Mouse (Mus musculus) right cerebral cortex, postnatal 25 days (tissue): ENCODE data around the gene Gm5136.
A peak's percentile ranks its signal among the peaks of the same experiment; 100 is the strongest.

Experiments used
- DNase-seq: peaks from one replicate; pipeline ENCODE4 v3.0.0; 2022

The Gm5136 gene

GRCm38 (mm10) chr10:108699946-108700345 lies at the start of gene Gm5136:
Gm5136 (minus strand) TSS chr10:108700160.
- DNase-seq: no peak

DNA sequence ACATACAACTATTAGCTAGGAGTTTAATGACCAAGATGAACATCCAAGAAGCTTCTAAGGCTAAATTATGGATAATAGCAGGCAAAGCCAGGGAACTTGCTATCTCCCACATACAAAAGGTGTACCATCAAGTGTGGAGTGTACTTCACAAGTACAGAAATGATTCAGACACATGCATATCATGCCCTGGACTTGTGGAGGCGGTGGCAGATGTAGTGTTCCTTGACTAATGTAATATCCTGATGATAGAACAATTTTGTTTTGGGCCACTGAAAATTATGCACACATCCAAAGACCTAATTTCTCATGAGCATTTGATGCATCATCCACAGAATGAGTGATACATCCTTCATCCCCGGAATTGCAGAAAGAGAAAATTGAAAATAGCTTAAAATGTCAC lies 43.8 kb upstream of the Gm5136 start:
- DNase-seq: no peak

DNA sequence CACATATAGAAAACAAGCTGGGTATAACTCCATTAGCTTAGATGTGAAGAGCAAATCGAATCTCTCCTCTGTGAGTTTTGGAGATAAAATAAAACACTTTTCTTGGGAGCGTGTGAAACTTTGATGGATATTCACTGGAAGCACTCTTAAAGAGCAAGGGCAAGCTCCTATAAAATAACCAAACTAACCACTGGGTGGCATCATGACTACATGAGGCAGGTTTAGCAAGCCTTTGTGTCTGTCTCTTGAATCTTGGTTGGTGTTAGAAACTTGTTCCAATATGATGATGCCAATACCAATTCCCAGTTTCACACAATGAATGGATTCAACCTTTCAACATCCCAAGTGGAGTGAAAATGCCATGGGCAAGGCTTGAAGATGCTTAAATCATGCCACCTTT lies 34.0 kb upstream of the Gm5136 start:
- no peak for DNase-seq

DNA sequence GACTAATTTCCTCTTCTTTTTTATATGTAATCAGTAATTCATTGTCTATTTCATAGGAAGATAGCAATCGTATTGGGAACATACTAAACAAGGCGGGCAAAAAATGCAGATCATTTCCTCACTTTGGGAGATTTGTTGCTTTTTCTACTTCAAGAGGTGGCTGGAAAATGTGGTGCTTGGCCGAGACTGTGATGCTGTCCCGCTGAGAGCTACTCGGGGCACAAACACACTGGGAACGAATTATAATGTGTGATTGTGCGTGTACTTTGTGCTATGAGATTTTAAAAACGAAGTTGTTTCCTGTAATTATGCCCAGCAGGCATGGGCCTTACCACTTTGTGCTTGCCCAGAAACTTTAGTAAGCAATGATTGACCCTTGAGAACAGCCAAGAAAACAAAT lies 29.0 kb upstream of the Gm5136 start:
- no peak for DNase-seq

- no peak for DNase-seq
These were observed 26.4 kb upstream of the Gm5136 start for GRCm38 (mm10) chr10:108726391-108726790.

GRCm38 (mm10) chr10:108724878-108725277 lies 24.9 kb upstream of the Gm5136 start:
- no peak for DNase-seq

- DNase-seq: peak; percentile 42
These were observed 10.6 kb upstream of the Gm5136 start for GRCm38 (mm10) chr10:108710514-108710913.

DNA sequence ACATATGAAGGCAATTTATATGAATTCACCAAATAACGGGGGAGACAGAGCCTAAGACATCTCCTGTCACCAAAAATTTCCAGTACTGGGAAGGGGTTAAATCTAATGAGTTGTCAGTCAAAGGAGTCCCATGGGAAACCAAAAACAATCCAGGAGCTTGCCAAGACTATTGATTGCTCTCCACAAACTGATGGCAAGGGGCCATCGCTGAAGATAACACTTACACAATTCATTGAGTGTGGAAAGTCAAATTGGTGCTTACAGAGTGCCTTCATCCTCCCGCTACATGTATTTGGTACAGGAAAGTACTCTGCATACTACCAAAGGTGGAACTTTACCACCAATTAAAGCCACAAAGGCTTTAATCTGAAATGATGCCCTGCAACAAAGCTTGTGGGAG lies 5.7 kb upstream of the Gm5136 start:
- DNase-seq: no peak

- no peak for DNase-seq
These were observed 1.6 kb upstream of the Gm5136 start for GRCm38 (mm10) chr10:108701361-108702128.

DNA sequence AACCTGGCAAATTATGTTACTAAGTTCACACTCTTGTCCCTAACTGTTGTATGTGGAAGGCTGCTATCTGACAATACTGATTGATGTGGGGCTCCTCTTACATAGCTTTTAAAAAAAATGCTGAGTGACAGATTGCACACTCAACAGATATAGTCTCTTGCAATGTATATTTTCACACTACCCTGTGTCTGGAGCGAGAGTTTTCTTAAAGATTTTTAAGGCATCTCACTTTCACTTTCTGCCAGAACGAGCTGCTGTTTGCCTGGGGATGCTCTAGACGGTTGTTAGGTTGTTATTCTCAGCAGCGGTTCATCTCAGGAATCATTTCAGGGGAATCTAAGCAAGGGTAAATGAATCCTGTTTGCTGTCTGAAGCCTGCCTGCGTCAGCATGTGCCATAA lies 2.9 kb downstream of the Gm5136 start:
- DNase-seq: no peak

DNA sequence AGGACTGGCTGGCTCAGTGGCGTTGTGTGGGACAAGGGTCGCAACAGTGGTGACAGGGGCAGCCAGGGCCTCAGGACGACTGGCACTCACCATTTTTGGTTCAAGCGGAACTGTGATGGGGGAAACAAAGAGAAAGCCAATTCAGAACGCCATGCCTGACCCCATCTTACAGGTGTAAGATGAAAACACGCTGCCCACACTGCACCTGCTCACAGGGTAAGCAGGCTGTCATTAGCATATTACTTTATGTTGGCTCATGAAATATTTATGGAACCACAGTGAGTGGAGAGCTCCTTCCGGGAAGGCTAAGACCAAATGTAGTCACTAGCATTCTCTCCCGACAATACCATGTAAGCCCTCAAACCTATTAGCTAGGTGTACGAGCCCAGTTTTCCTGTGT lies 9.0 kb downstream of the Gm5136 start:
- no peak for DNase-seq

- no peak for DNase-seq
These were observed 13.3 kb downstream of the Gm5136 start for GRCm38 (mm10) chr10:108686696-108687095.

DNA sequence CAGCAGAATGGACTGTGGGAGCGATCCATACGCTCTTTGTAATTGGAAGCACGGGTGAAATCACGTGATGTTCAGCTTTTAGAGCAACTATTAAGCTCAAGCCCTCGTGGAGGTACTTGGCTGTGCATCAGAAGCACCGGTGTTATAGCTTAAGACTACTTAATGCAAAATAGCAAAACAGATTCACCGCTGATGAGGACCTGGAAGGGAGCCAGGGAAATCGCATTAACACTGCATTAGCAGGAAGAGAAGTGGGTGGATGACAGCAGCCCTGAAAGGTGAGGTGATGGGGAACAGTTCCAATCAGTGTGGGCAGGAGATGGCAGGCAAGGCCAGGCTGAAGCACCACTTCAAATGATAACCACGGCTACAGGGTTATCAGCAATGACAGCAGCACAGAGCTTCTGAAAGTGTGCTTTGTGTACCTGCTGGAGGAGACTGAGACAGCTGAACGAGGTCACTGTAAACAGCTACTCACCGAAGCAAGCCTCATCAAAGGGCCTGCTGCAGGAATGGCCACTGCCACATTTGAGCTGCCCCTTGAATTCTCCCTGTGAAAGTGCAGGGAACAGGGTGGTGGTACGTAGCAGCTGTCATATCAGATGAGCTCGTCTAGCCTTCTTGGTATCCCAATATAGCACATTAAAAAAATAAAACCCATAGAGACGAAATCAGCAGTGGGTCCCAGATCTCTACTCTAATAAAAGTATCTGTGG lies 20.1 kb downstream of the Gm5136 start:
- DNase-seq: no peak

- DNase-seq: no peak
These were observed 22.9 kb downstream of the Gm5136 start for GRCm38 (mm10) chr10:108677053-108677452.

DNA sequence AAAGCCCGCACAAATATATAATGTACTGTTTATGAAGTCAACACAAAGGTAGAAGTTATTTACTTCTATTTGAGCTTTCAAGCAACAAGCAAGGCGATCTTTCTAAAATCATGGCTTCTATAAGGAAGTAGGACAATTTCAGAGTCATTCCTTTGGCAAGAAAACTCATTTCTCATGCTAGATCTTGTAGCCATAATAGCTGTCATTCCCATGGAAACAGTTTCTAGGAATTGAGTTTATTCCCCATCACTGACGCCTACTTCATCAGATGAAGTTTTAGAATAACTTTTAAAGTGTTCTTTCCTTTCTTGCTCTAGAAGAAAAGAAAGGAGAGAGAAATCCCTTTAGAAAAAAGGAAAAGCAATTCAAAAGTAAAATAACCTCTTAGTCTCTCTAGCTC lies 31.0 kb downstream of the Gm5136 start:
- DNase-seq: no peak

DNA sequence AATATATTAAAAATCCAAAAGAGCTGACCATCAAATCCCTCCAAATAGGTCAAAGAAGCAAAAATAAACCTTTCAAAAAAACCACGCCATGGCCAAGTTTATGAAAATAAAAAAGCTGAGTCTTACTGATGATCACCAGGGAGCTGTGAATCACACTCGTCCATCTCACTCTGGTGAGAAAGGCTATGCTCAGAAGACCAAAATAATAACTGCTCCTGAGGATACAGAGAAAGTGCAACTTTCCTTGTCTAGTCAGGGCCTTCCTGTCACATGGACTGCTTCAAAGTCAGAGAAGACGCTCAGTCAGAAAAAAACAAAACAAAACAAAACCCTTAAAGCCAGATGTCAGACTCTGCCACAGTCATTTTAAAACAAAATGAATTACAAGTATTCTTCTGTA lies 39.7 kb downstream of the Gm5136 start:
- no peak for DNase-seq

GRCm38 (mm10) chr10:108658300-108658699 lies 41.7 kb downstream of the Gm5136 start:
- no peak for DNase-seq

GRCm38 (mm10) chr10:108657669-108658068 lies 42.3 kb downstream of the Gm5136 start:
- DNase-seq: no peak

DNA sequence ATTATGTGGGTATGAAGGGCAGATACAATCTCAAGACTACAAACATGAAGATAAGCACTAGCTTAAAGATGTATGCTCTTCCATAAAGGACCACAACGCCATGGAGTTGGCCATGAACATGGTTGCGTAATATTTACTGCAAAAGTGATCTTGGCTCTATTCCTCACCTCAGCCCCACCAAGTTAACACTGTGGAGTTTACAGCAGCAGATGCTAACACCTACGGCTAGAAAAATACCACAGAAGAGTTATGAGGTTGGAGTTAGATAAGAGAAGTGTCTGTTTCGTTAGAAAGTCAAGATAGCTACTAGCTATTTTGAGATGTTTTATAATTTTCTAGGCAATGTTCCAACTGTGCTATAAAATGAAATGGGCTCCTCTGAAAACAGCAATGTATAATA lies 43.1 kb downstream of the Gm5136 start:
- DNase-seq: no peak

- DNase-seq: no peak
These were observed 44.9 kb downstream of the Gm5136 start for GRCm38 (mm10) chr10:108655074-108655473.

DNA sequence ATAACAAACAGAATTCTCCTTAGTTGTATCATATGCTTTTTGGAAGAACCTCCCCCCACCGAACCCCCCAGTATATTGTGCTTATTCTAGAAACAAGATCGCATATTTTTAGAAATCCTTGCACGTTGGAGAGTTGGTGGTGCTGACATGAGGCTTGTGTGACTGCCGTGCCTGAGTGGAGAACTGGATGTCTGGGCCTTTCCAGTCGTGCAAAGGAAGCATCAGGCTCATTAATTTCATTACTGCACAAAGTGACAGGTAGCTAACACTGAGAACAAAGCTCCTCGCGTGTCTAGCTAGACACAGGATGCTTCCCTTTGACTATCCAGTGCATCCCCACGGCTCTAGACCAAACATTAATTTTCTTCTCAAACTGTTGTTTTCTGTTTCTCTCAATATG lies 47.1 kb downstream of the Gm5136 start:
- no peak for DNase-seq

DNA sequence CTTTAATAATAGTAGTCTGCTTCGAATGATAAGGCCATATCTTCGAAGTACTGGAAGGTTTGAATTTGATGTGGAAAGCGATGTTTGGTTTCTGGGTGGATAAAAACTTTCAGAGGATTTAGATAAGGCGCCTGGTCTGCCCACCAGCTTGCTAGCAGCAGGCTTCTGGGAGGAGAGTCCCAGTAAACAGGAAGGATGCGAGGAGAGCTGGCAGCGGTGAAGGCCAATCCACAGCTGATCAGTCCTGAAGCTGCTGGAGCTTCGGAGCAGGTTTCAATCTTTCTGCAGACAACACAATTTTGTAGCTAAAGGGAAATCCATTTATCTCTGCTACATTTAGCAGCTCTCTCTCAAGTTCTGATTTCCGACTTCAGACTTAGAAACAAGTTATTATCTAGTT lies 47.9 kb downstream of the Gm5136 start:
- DNase-seq: no peak

GRCm38 (mm10) chr10:108649174-108649573 lies 50.8 kb downstream of the Gm5136 start:
- DNase-seq: no peak
